In the genomic region with DNA sequence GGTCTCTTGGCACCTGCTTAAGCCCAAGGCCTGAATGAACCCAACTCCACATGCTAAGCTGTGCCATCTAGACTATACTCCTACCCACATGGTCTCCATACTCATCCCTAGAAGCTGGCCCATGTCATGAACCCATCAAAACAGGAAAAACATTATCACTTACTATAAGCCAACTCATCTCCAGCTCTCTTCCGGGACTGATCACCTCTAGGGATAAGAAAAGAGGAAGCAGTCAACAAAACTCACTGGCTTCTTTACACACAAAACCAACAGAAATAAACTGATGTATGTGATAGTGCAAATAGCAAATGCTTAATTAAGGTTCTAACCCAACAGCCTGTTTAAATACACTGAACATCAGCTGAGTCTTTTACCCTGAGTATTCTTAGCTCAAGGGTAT, we compare ENCODE assay signal across 26 mouse cellular contexts.
"Had no signal": no experiment of that assay in that cellular context is flagged by ENCODE, and none has a peak within 500 bp of the region (broad histone marks: within the 10 kb centered on the region; RNA-seq: fewer than 3 reads in every experiment).

No protein-coding gene starts in this region.

- H3K27ac ChIP-seq: gastrocnemius, adult 2 months; heart, embryonic 10.5 days; hindbrain, embryonic 10.5 days; hindbrain, embryonic 12.5 days; hindbrain, embryonic 15.5 days; hindbrain, postnatal 0 days; kidney, embryonic 15.5 days; kidney, postnatal 0 days; limb, embryonic 13.5 days; limb, embryonic 15.5 days; liver, embryonic 12.5 days; liver, embryonic 14.5 days had no signal

- H3K4me3 ChIP-seq: gastrocnemius, adult 2 months; heart, embryonic 10.5 days; heart, embryonic 12.5 days; hindbrain, embryonic 10.5 days; hindbrain, embryonic 12.5 days; hindbrain, embryonic 15.5 days; kidney, embryonic 15.5 days; limb, embryonic 13.5 days; limb, embryonic 15.5 days; liver, embryonic 12.5 days had no signal

- ATAC-seq: hindbrain, postnatal 0 days; intestine, postnatal 0 days; liver, embryonic 12.5 days had no signal

- H3K27me3 ChIP-seq: heart, embryonic 12.5 days; hindbrain, embryonic 12.5 days; hindbrain, embryonic 15.5 days; kidney, embryonic 15.5 days; limb, embryonic 13.5 days; limb, embryonic 15.5 days; liver, embryonic 12.5 days had no signal

- H3K4me2 ChIP-seq: heart, embryonic 12.5 days; hindbrain, embryonic 12.5 days; hindbrain, embryonic 15.5 days; kidney, embryonic 15.5 days; limb, embryonic 13.5 days; limb, embryonic 15.5 days; liver, embryonic 12.5 days had no signal

- DNase-seq: gastrocnemius, adult 2 months; gastrocnemius, postnatal 10 days; gastrocnemius, postnatal 25 days; heart, adult 18-20 months; heart, postnatal 10 days; heart, postnatal 4 days; kidney, adult 18-20 months; kidney, adult 8-10 months; kidney, postnatal 14 days; kidney, postnatal 36 days; layer of hippocampus, adult 9-11 months; layer of hippocampus, postnatal 36 days; left cerebral cortex, postnatal 4 days had no signal

- H3K9ac ChIP-seq: heart, embryonic 12.5 days; hindbrain, embryonic 12.5 days; hindbrain, embryonic 15.5 days; kidney, embryonic 15.5 days; limb, embryonic 13.5 days; limb, embryonic 15.5 days; liver, embryonic 12.5 days; liver, embryonic 14.5 days had no signal

- H3K9me3 ChIP-seq: heart, embryonic 10.5 days; heart, embryonic 12.5 days; hindbrain, embryonic 10.5 days; hindbrain, embryonic 12.5 days; hindbrain, embryonic 15.5 days; kidney, embryonic 15.5 days; limb, embryonic 13.5 days; limb, embryonic 15.5 days; liver, embryonic 12.5 days had no signal

- H3K4me1 ChIP-seq: heart, embryonic 10.5 days; heart, embryonic 12.5 days; hindbrain, embryonic 10.5 days; hindbrain, embryonic 12.5 days; hindbrain, embryonic 15.5 days; kidney, embryonic 15.5 days; limb, embryonic 13.5 days; limb, embryonic 15.5 days; liver, embryonic 12.5 days had no signal
